Mouse (Mus musculus) right cerebral cortex, adult 18-20 months (tissue): ENCODE data around the gene Vmn2r114.
"Not testable (repeated sequence)": the region's sequence is repeated elsewhere in the genome, so short reads cannot be mapped to it uniquely, and the experiment has no call there.

ENCODE experiments used
- DNase-seq: peaks from one replicate; pipeline ENCODE4 v3.0.0; 2022; ENCODE audit warnings: mixed read lengths

Vmn2r114 gene

GRCm38 (mm10) chr17:23312437-23312836 is at the start of gene Vmn2r114:
Vmn2r114 (minus strand) TSS chr17:23312537.
- not testable (repeated sequence) for DNase-seq

- no peak for DNase-seq
Observed at GRCm38 (mm10) chr17:23351644-23352043, 39.3 kb upstream of the Vmn2r114 start.

DNA sequence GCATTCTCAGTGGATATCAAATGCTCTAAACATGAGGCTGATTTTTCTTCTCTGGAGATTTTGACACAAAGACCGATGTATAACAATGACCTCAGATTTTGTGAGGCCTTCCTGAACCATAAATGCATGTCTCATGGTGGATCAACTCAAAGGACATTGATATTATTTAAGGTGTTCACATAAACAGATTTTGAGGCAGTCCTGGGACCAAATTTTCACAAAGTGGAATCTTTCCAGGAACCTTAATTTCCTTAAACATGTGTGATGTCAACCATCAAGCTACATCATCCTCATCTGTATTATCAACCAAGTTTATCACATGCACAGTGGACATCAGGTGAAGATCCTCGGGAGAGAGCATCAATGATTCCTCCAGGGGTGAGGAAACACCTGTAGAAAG is 31.1 kb upstream of the Vmn2r114 start, which contains the start of gene Vmn2r115:
Vmn2r115 (plus strand) TSS at position 301 of the 400 bp plus-strand sequence.
- DNase-seq = not testable (repeated sequence)

DNA sequence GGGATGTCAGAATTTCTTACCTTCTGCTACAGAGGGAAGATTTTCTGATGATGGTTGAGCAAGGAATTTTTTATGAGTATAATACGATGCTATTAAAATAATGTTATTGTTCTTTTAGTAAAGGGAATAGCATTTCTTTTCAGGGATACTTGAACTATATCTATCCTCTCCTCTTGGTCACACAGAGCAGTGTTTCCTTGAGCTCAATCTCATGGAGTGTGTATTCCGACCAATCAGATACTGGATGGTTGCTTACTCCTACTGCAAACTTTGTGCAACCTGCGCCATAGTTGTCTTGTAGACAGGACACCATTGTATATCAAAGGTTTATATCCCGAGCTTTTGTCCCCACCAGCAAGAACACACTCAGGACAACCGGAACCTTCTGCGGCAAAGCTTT is 18.3 kb upstream of the Vmn2r114 start:
- no peak for DNase-seq
